Mouse (Mus musculus) urinary bladder, postnatal 14 days (tissue): ENCODE measurements around the gene Nptx1.

Source experiments
- DNase-seq: peaks from one replicate; pipeline ENCODE4 v3.0.0; 2021; ENCODE audit warnings: low spot score

The Nptx1 gene

GRCm38 (mm10) chr11:119547183-119547921 is at the start of gene Nptx1:
Gene Nptx1 (minus strand): TSS chr11:119547753.
- peak; percentile 16 for DNase-seq

- no peak for DNase-seq
Measured at GRCm38 (mm10) chr11:119593966-119594365, 46.4 kb upstream of the Nptx1 start.

DNA sequence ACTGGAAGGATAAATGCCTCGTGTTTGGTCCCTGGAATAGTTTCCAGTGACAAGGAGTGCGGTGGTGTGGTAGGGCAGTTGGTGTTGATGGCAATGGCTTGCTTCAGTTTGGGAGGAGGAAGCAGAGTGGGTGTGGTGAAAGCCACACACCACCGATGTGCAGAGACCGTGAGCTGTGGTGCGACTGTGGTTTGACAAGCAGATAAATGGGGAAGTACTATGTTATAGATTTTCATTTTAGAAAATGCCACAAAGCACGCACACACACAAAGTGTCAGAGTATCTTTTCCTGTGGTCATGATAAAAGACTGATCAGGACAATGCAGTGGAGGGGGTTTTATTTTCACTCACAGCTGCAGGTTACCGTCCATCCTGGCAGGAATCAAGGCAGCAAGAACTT is 41.7 kb upstream of the Nptx1 start:
- DNase-seq: no peak

- no peak for DNase-seq
Measured at GRCm38 (mm10) chr11:119587112-119587511, 39.6 kb upstream of the Nptx1 start.

DNA sequence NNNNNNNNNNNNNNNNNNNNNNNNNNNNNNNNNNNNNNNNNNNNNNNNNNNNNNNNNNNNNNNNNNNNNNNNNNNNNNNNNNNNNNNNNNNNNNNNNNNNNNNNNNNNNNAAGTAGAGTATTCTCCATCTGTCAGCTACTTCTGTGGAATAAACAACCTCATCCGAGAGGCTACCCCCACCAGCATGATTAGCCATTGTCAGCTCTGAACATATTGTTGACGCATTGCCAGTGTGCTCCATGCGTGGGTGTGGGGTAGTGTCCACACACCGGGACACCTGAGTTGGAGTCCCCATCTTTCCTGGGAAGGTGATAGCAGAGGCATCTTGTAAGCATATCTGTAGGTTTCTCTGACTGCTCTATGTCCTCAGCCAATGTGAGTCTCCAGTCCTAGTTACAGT is 39.0 kb upstream of the Nptx1 start:
- no peak for DNase-seq

DNA sequence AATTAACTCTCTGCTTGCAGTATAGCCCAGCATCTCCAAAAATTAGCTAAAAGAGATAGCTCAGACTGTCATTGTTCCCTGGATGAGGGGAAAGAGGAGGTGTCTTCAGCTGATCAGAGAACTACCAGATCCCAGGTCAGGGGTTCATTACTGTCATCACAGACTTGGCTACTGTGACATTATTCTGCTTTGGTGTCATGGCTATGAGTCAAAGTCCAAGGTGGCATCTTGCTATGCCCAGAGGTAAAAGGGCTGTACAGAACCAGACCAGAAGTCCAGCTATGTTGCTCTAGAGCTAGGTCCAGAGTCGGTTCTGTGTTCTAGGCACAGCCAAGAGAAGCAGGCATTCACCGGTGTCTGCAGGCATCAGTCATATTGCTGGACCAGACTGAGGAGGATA is 30.2 kb upstream of the Nptx1 start:
- DNase-seq: no peak

DNA sequence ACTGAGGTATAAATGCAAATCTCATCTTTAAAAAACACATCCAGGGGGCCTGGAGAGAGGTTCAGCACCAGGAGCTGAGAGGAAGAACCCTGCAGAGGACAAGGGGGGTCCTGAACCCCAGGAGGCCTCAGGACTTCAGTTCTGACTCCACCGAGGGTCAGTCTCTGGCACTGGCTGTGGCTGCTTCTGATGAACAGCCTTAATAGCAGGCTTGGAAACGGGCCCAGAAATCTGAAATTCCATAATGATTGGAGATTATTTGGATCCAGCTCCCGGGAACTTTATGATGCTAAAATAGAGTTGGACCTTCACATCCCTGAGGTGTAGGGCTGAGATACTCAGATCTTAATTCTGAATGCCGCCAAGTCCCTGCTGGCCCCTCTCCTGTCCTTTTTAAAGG is 29.3 kb upstream of the Nptx1 start:
- no peak for DNase-seq

GRCm38 (mm10) chr11:119572316-119573010 is 24.9 kb upstream of the Nptx1 start:
- DNase-seq: no peak

DNA sequence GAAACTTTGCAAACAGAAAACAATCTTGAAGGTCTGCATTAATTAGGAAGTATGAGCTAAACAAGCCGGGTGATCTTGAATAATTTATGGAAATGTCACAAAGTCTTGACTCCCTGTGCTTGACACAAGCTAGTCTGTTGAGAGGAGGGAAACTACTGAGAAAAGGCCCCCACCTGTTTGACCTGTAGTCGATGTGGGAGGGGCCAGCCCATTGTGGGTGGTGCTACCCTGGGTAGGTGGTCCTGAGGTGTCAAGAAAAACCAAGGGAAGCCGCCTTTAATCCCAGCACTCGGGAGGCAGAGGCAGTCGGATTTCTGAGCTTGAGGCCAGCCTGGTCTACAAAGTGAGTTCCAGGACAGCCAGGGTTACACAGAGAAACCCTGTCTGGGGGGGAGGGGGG is 18.6 kb upstream of the Nptx1 start:
- DNase-seq: no peak

GRCm38 (mm10) chr11:119565684-119566083 is 18.1 kb upstream of the Nptx1 start:
- no peak for DNase-seq

GRCm38 (mm10) chr11:119565021-119565420 is 17.5 kb upstream of the Nptx1 start:
- DNase-seq: no peak

DNA sequence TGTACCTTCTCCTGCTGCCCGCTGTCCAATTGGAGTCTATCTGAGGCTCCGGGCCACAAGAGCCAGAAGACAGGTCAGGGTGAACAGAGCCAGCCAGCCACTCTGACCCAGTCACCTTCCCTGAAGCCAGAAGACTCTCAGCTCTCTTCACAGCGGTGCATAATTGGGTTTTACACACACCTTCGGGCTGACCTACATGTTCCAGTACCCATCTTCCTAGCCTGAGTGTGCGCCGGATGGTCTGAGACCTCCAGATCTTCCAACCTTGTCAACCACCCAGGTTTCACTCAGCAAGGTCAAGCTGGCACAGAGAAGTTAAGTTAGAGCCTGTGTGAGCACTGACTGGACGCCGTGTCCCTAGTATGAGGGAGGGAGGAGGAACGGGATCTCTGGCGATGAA is 16.8 kb upstream of the Nptx1 start:
- no peak for DNase-seq

- no peak for DNase-seq
Measured at GRCm38 (mm10) chr11:119563166-119563565, 15.6 kb upstream of the Nptx1 start.

GRCm38 (mm10) chr11:119562286-119562685 is 14.7 kb upstream of the Nptx1 start:
- no peak for DNase-seq

- DNase-seq: no peak
Measured at GRCm38 (mm10) chr11:119558870-119559610, 11.5 kb upstream of the Nptx1 start.

- DNase-seq: no peak
Measured at GRCm38 (mm10) chr11:119557940-119558869, 10.7 kb upstream of the Nptx1 start.

DNA sequence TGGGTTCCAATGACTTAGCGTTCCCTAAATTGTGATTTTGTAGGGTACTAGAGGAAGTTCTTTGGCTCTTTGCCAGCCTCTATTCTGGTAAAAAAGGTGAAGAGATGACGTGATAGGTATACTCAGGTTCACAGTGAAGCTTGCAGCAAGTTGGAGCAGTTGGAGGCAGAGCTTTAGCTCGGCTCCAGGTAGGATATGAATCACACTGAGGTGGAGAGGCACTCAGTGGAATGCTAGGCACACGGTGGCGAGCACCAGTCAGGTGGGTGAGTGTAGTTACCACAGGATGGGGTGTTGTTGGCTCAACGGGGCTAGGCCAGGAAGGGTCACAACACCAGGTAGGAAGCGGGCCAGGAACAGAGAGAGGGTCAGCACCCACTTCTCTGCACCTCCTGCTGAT is 7.6 kb upstream of the Nptx1 start:
- DNase-seq: no peak

- DNase-seq: no peak
Measured at GRCm38 (mm10) chr11:119554706-119555105, 7.2 kb upstream of the Nptx1 start.

DNA sequence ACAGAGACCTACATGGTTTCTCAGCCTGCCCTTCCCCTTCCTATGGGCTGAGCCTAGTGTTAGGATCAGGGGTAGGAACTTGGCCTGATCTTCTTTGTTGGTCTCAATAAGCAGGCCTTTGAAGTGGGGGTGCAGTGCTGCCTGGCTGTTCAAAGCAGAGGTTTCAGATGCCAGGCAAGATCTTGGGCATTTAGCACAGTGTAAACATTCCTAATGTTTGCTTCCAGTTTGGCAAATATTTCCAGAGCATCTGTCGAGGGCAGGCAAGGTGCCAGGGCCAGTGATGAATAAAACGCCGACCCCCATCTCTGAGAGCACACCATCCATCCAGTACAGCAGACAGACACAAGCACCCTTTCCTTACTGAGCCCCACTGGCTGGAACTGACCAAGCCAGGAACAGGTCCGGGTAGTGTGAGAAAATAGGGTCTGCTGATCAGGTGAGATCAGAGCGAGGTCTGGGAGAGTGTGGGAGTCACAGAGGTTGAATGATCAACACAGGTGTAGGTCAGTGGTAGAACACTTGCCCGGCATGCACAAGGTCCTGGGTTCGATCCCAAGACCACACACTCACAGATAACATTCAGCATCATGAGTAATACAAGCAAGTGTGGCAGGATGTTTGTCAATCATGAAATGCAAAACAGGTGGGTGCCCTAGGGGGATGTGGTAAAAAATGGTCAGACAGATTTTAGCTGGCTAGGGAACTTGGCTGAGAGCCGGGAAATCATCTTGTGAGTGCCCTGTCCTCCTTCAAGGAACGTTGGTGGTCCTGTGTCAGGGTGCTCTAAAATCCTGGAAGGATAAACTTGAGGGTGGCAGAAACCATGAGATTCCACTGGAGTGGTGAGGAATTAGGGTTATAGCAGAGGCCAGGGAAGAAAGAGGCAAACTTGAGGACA is 5.6 kb upstream of the Nptx1 start:
- no peak for DNase-seq

GRCm38 (mm10) chr11:119552301-119552700 is 4.7 kb upstream of the Nptx1 start:
- no peak for DNase-seq

GRCm38 (mm10) chr11:119551468-119551867 is 3.9 kb upstream of the Nptx1 start:
- DNase-seq: no peak
